Mouse (Mus musculus): ENCODE data around the gene Gja3. TPM values are rescaled to one million over a fixed set of nuclear protein-coding genes. Genes with fewer than 3 reads are reported as not detected.

Gene Gja3
- polyA plus RNA-seq, 1 experiment = 1.0 TPM

- H3K4me3 ChIP-seq (ENCODE audit: control insufficient read depth, insufficient read depth, low read length) = no peak overlapping the region
- 89% methylated on average over 6 of the region's 6 CpGs for WGBS
- 0 out of 2 replicates have a peak, but pooled peaks cover 3% of the 10 kb centered on the region for H3K4me1 ChIP-seq (replicated peaks; ENCODE audit: control insufficient read depth, insufficient read depth, low read length)
- H3K36me3 ChIP-seq (ENCODE audit: control insufficient read depth, insufficient read depth, low read length) = no peaks in the 10 kb centered on the region
- no peak overlapping the region for H3K27ac ChIP-seq (ENCODE audit: control insufficient read depth, insufficient read depth, low read length)
- DNase-seq = no peak
- no peaks in the 10 kb centered on the region; the same call in 1 of the 2 replicates for H3K27me3 ChIP-seq (ENCODE audit: control insufficient read depth, insufficient read depth, low read length)
- TF ChIP-seq POLR2A (IDR thresholded peaks at IDR 0.05; ENCODE audit: control insufficient read depth, extremely low read depth, insufficient read depth, low read length, poor library complexity) (no peak), CTCF (IDR thresholded peaks at IDR 0.05; ENCODE audit: borderline replicate concordance, control insufficient read depth, extremely low read depth, insufficient read depth, low read length, poor library complexity) (no peak)
Observed at GRCm38 (mm10) chr14:57103121-57103520, 45.2 kb upstream of the Gja3 start.

- Histone ChIP-seq H3K27me3 (ENCODE audit: control insufficient read depth, insufficient read depth, low read length) (no peaks in the 10 kb centered on the region; the same call in 1 of the 2 replicates), H3K4me3 (ENCODE audit: control insufficient read depth, insufficient read depth, low read length) (no peak overlapping the region), H3K4me1 (replicated peaks; ENCODE audit: control insufficient read depth, insufficient read depth, low read length) (0 out of 2 replicates have a peak, but pooled peaks cover 3% of the 10 kb centered on the region), H3K36me3 (ENCODE audit: control insufficient read depth, insufficient read depth, low read length) (no peaks in the 10 kb centered on the region), H3K27ac (ENCODE audit: control insufficient read depth, insufficient read depth, low read length) (no peak overlapping the region)
- 93% methylated on average over 7 of the region's 7 CpGs for WGBS
- no peak for DNase-seq
- no peak for TF ChIP-seq CTCF (IDR thresholded peaks at IDR 0.05; ENCODE audit: borderline replicate concordance, control insufficient read depth, extremely low read depth, insufficient read depth, low read length, poor library complexity)
- no peak for TF ChIP-seq POLR2A (IDR thresholded peaks at IDR 0.05; ENCODE audit: control insufficient read depth, extremely low read depth, insufficient read depth, low read length, poor library complexity)
Observed at GRCm38 (mm10) chr14:57101623-57102022, 43.7 kb upstream of the Gja3 start.

- H3K27ac ChIP-seq (ENCODE audit: control insufficient read depth, insufficient read depth, low read length) = no peak overlapping the region
- H3K27me3 ChIP-seq (ENCODE audit: control insufficient read depth, insufficient read depth, low read length) = no peaks in the 10 kb centered on the region
- 55% methylated on average over 4 of the region's 4 CpGs for WGBS
- H3K4me1 ChIP-seq (replicated peaks; ENCODE audit: control insufficient read depth, insufficient read depth, low read length) = no peaks in the 10 kb centered on the region
- H3K36me3 ChIP-seq (ENCODE audit: control insufficient read depth, insufficient read depth, low read length) = no peaks in the 10 kb centered on the region
- no peak overlapping the region for H3K4me3 ChIP-seq (ENCODE audit: control insufficient read depth, insufficient read depth, low read length)
- TF ChIP-seq CTCF (IDR thresholded peaks at IDR 0.05; ENCODE audit: borderline replicate concordance, control insufficient read depth, extremely low read depth, insufficient read depth, low read length, poor library complexity) = no peak
- no peak for TF ChIP-seq POLR2A (IDR thresholded peaks at IDR 0.05; ENCODE audit: control insufficient read depth, extremely low read depth, insufficient read depth, low read length, poor library complexity)
- no peak for DNase-seq
Observed at GRCm38 (mm10) chr14:57095855-57096254, 38.0 kb upstream of the Gja3 start.

DNA sequence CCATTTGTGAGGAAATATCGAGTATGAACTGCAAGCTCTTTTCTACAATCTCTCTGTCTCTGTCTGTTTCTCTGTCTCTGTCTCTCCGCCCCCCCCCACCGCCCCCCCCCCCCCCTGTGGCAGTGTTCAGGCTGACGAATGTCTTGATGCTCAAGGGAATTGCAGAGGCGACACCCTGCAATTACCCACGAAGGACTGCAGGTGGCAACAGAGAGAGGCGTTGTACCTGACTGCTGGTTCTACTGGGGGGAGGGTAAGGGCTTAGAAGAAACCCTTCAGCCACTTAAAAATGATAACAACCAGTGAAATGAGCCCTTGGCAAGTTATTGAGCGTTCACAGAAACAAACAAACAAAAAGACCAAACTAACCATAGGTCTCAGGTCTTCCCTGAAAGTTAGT lies 35.1 kb upstream of the Gja3 start:
- no peak for TF ChIP-seq CTCF (IDR thresholded peaks at IDR 0.05; ENCODE audit: borderline replicate concordance, control insufficient read depth, extremely low read depth, insufficient read depth, low read length, poor library complexity)
- no peak for TF ChIP-seq POLR2A (IDR thresholded peaks at IDR 0.05; ENCODE audit: control insufficient read depth, extremely low read depth, insufficient read depth, low read length, poor library complexity)
- WGBS = 6% methylated on average over 8 of the region's 8 CpGs
- Histone ChIP-seq H3K36me3 (ENCODE audit: control insufficient read depth, insufficient read depth, low read length) (no peaks in the 10 kb centered on the region), H3K4me3 (ENCODE audit: control insufficient read depth, insufficient read depth, low read length) (no peak overlapping the region), H3K27ac (ENCODE audit: control insufficient read depth, insufficient read depth, low read length) (no peak overlapping the region), H3K4me1 (replicated peaks; ENCODE audit: control insufficient read depth, insufficient read depth, low read length) (no peaks in the 10 kb centered on the region), H3K27me3 (ENCODE audit: control insufficient read depth, insufficient read depth, low read length) (no peaks in the 10 kb centered on the region)
- peak; percentile 42 for DNase-seq

DNA sequence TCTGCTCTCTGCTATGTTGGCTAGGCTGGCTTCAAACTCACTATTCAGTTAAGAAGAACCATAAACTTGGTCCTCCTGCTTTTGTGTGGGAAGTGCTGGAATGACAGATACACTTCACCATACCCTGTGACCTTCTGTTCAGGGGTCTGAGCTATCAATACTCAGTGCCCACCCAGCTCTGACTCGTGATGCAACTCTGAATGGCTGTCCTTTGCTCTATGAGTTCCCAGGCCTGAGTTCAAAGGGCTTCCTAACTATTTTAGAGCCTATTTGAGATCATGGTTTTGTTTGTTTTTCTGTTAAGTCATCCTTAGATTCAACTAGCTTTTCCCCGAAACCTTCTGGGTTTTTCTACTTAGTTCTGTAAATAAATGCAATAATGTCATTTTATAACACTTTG lies 32.1 kb upstream of the Gja3 start:
- WGBS = 84% methylated on average over 2 of the region's 2 CpGs
- Histone ChIP-seq H3K36me3 (ENCODE audit: control insufficient read depth, insufficient read depth, low read length) (no peaks in the 10 kb centered on the region), H3K4me1 (replicated peaks; ENCODE audit: control insufficient read depth, insufficient read depth, low read length) (0 out of 2 replicates have a peak, but pooled peaks cover 5% of the 10 kb centered on the region), H3K27ac (ENCODE audit: control insufficient read depth, insufficient read depth, low read length) (no peak overlapping the region), H3K27me3 (ENCODE audit: control insufficient read depth, insufficient read depth, low read length) (no peaks in the 10 kb centered on the region), H3K4me3 (ENCODE audit: control insufficient read depth, insufficient read depth, low read length) (no peak overlapping the region)
- DNase-seq = no peak
- TF ChIP-seq CTCF (IDR thresholded peaks at IDR 0.05; ENCODE audit: borderline replicate concordance, control insufficient read depth, extremely low read depth, insufficient read depth, low read length, poor library complexity) = no peak
- TF ChIP-seq POLR2A (IDR thresholded peaks at IDR 0.05; ENCODE audit: control insufficient read depth, extremely low read depth, insufficient read depth, low read length, poor library complexity) = no peak

- no peak for DNase-seq
- TF ChIP-seq CTCF (IDR thresholded peaks at IDR 0.05; ENCODE audit: borderline replicate concordance, control insufficient read depth, extremely low read depth, insufficient read depth, low read length, poor library complexity) = no peak
- TF ChIP-seq POLR2A (IDR thresholded peaks at IDR 0.05; ENCODE audit: control insufficient read depth, extremely low read depth, insufficient read depth, low read length, poor library complexity) = no peak
- H3K4me1 ChIP-seq (replicated peaks; ENCODE audit: control insufficient read depth, insufficient read depth, low read length) = 0 out of 2 replicates have a peak, but pooled peaks cover 5% of the 10 kb centered on the region
- no peak overlapping the region for H3K27ac ChIP-seq (ENCODE audit: control insufficient read depth, insufficient read depth, low read length)
- H3K27me3 ChIP-seq (ENCODE audit: control insufficient read depth, insufficient read depth, low read length) = no peaks in the 10 kb centered on the region
- no peak overlapping the region for H3K4me3 ChIP-seq (ENCODE audit: control insufficient read depth, insufficient read depth, low read length)
- no peaks in the 10 kb centered on the region for H3K36me3 ChIP-seq (ENCODE audit: control insufficient read depth, insufficient read depth, low read length)
- 93% methylated on average over 7 of the region's 7 CpGs for WGBS
Observed at GRCm38 (mm10) chr14:57089107-57089506, 31.2 kb upstream of the Gja3 start.

DNA sequence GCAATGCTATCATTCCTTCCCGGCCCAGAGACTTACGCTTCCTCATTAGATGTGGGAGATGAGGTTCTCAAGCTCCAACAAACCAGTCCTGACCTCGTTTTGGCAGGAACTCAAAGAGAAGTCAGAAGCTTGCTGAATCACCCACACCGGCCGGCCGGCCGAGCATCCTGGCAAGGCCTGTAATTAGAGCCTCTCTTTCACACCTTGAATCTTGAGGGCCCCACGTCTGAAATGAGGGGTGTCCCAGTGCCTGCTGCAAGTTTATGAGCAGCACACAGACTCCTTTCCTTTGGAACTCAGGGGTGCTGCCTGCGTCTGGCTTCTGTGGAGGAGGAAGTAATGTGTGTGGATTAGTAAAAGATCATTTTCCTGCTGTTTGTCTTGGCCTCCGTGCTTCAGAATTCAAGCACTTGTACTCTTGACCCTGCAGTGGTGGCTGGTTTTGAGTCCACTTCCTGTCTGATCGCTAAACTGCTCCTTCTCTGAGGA lies 26.3 kb upstream of the Gja3 start:
- 29% methylated on average over 11 of the region's 11 CpGs for WGBS
- H3K27me3 ChIP-seq (ENCODE audit: control insufficient read depth, insufficient read depth, low read length) = no peaks in the 10 kb centered on the region
- 0 out of 2 replicates have a peak, but pooled peaks cover 5% of the 10 kb centered on the region for H3K4me1 ChIP-seq (replicated peaks; ENCODE audit: control insufficient read depth, insufficient read depth, low read length)
- no peak overlapping the region for H3K27ac ChIP-seq (ENCODE audit: control insufficient read depth, insufficient read depth, low read length)
- H3K4me3 ChIP-seq (ENCODE audit: control insufficient read depth, insufficient read depth, low read length) = no peak overlapping the region
- DNase-seq = no peak
- H3K36me3 ChIP-seq (ENCODE audit: control insufficient read depth, insufficient read depth, low read length) = no peaks in the 10 kb centered on the region
- no peak for TF ChIP-seq POLR2A (IDR thresholded peaks at IDR 0.05; ENCODE audit: control insufficient read depth, extremely low read depth, insufficient read depth, low read length, poor library complexity)
- no peak for TF ChIP-seq CTCF (IDR thresholded peaks at IDR 0.05; ENCODE audit: borderline replicate concordance, control insufficient read depth, extremely low read depth, insufficient read depth, low read length, poor library complexity)

Measured in thymus, adult 2 months (tissue).